Mouse (Mus musculus) midbrain, embryonic 15.5 days (tissue): Measurements from ENCODE around the gene Gm42906. TPM values are rescaled to one million over a fixed set of nuclear protein-coding genes. Genes with fewer than 3 reads are reported as not detected.

Experiments used
- ATAC-seq: fragments of 200-750 bp; cut with Nextera tagmentation; replicated peaks from 2 replicates; pipeline ENCODE4 v1.8.0; 2017; ENCODE audit warnings: moderate TSS enrichment
- H3K27ac ChIP-seq: fragments of 300-500 bp; sonication (generic); 2 replicates; pipeline ENCODE4 v1.5.1; 2015; ENCODE audit warnings: mild to moderate bottlenecking, inconsistent platforms
- H3K27me3 ChIP-seq: fragments of 300-500 bp; sonication (generic); replicated peaks from 2 replicates; pipeline ENCODE4 v1.6.1; 2015; ENCODE audit warnings: inconsistent platforms
- H3K36me3 ChIP-seq: fragments of 300-500 bp; sonication (generic); replicated peaks from 2 replicates; pipeline ENCODE4 v1.6.1; 2015; ENCODE audit warnings: inconsistent platforms
- H3K4me1 ChIP-seq: fragments of 300-500 bp; sonication (generic); 2 replicates; pipeline ENCODE4 v1.6.1; 2015; ENCODE audit warnings: inconsistent platforms
- H3K4me2 ChIP-seq: fragments of 300-500 bp; sonication (generic); 2 replicates; pipeline ENCODE4 v1.6.1; 2015; ENCODE audit warnings: inconsistent platforms, mild to moderate bottlenecking, moderate library complexity
- H3K4me3 ChIP-seq: fragments of 300-500 bp; sonication (generic); 2 replicates; pipeline ENCODE4 v1.5.1; 2015; ENCODE audit warnings: mild to moderate bottlenecking, inconsistent platforms
- H3K9ac ChIP-seq: fragments of 300-500 bp; sonication (generic); 2 replicates; pipeline ENCODE4 v1.6.1; 2015; ENCODE audit warnings: mild to moderate bottlenecking, inconsistent platforms
- H3K9me3 ChIP-seq: fragments of 300-500 bp; sonication (generic); 2 replicates; pipeline ENCODE4 v1.6.1; 2016; ENCODE audit warnings: inconsistent platforms
- WGBS: fragments of 180-500 bp; shearing (Covaris S2); methylation state at CpG from one replicate; pipeline ENCODE4 v1.1.7; 2015; ENCODE audit warnings: mixed read lengths; 5-methylcytosine and 5-hydroxymethylcytosine counted together
- polyA plus RNA-seq: library from polyadenylated mRNA; unstranded; fragments of >200 nt; fragmentation: Nextera tagmentation; extraction: Ambion mirVana; gene quantifications from 2 replicates; pipeline ENCODE4 v1.2.1, GENCODE M21; 2015

Gm42906 gene
- polyA plus RNA-seq, 1 experiment from 2014 or later: not detected

DNA sequence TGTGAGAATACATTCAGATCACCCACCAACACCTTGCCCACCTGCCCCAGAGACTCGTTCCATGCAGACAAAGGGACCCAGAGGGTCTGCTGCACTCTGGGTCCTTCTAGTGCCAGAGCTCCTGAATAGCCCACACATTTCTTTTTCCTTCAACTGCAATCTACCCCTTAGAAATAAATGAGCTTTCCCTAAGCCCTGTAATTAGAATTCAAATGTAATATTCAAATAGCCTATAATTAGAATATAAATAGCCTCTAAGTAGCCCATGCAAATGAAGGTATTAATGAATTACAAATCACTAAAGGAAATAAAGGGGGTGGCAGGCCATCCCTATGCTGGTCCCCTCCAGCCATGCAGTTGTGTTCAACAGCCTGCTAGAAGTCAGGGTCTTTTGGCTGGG, 18.7 kb downstream of the Gm42906 start:
- ATAC-seq: peak; percentile 64; the same call in 1 of the 2 replicates
- no peaks in the 10 kb centered on the region for H3K9me3 ChIP-seq
- no peaks in the 10 kb centered on the region for H3K27me3 ChIP-seq
- H3K9ac ChIP-seq: no peak overlapping the region
- no peaks in the 10 kb centered on the region for H3K36me3 ChIP-seq
- peak overlapping the region; percentile 50; the same call in 1 of the 2 replicates for H3K27ac ChIP-seq
- H3K4me2 ChIP-seq: no peak overlapping the region
- H3K4me3 ChIP-seq: no peak overlapping the region
- peaks cover 20% of the 10 kb centered on the region for H3K4me1 ChIP-seq
- 10% methylated on average over 1 of the region's 1 CpGs for WGBS

DNA sequence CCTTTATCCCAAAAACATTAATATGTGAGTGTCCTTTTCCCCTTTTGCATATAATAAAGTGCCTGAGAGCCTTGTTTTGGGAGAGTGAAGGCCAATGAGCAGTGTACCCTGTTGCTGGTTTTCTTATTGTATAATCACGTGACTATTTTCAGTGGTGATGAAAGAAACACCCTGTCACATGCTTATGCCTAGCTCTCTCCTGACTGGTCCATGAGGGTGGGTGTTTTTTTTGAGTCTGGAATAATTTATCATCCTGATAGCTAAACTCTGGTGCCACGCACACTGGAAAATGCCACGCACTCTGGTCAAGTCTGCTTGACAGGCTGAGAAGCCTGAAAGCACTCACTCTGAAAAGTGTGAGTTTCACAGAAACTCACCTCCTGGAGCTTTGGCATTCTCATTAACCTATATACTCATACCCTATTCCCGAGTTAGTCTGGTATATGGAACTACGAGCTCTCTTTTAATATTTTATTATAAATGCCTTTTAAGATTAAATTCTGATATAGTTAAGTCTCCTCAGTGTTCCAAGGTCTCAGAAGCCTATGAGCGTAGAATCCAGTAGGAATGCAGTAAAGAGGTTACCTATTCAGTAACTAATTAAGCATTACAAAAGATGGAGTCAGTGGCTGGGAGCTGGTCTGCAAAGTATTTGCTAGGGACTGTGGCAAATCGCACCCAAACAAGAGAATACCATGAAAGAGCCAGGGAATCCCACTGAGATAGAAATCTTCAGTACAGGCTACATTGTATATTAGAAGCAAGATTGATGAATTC, 19.7 kb downstream of the Gm42906 start:
- no peak for ATAC-seq
- WGBS: 17% methylated on average over 7 of the region's 7 CpGs

DNA sequence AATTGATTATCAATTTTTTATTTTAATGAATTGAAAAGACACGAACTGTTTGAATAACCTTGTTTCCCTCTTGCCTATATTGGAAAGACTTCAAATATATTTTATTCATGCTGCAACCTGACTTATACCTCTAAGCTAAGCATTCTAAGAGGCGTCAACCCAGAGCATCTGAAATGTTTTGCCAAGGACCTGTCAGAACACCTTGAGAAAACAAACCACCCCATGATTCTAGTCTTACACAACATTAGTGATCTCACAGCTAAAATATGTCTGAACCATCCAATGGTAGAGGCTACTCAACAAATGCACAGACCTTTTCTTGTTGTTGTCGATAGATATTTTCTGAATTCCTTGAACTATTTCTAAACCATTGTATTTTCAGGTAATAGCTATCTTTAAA, 20.5 kb downstream of the Gm42906 start:
- Histone ChIP-seq H3K27me3 (no peaks in the 10 kb centered on the region), H3K27ac (no peak overlapping the region), H3K4me1 (peaks cover 21% of the 10 kb centered on the region), H3K4me3 (no peak overlapping the region), H3K4me2 (no peak overlapping the region), H3K9me3 (no peaks in the 10 kb centered on the region), H3K36me3 (no peaks in the 10 kb centered on the region), H3K9ac (no peak overlapping the region)
- no peak for ATAC-seq
- 96% methylated on average over 3 of the region's 3 CpGs for WGBS

More for the DNA sequence above, 19.7 kb downstream of the Gm42906 start:
- Histone ChIP-seq H3K4me3 (no peak overlapping the region), H3K36me3 (no peaks in the 10 kb centered on the region), H3K27ac (no peak overlapping the region), H3K27me3 (no peaks in the 10 kb centered on the region), H3K4me2 (no peak overlapping the region), H3K9ac (no peak overlapping the region), H3K9me3 (no peaks in the 10 kb centered on the region), H3K4me1 (peaks cover 24% of the 10 kb centered on the region)

DNA sequence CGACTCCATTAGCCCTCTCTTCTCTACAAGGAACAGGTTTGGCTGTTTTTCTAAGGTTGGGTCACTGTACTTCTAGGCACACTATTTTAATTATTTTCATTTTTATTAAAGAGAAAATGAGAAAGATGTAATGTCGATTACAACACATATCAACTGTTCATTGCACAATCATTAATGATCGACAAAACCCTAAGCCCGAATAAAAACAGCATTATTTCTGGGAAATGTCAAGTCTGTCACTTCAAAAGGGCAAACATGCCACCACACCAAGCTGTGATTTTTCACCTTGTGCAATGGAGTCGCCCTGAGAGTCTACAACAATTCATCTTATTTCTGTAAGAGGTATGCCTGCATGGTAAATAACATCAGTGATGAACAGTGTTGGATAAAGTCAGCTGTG, 21.7 kb downstream of the Gm42906 start:
- H3K27me3 ChIP-seq: no peaks in the 10 kb centered on the region
- H3K9ac ChIP-seq: no peak overlapping the region
- peaks cover 21% of the 10 kb centered on the region for H3K4me1 ChIP-seq
- no peak for ATAC-seq
- H3K36me3 ChIP-seq: no peaks in the 10 kb centered on the region
- H3K27ac ChIP-seq: no peak overlapping the region
- 92% methylated on average over 5 of the region's 5 CpGs for WGBS
- no peak overlapping the region for H3K4me2 ChIP-seq
- H3K4me3 ChIP-seq: no peak overlapping the region
- no peaks in the 10 kb centered on the region for H3K9me3 ChIP-seq

DNA sequence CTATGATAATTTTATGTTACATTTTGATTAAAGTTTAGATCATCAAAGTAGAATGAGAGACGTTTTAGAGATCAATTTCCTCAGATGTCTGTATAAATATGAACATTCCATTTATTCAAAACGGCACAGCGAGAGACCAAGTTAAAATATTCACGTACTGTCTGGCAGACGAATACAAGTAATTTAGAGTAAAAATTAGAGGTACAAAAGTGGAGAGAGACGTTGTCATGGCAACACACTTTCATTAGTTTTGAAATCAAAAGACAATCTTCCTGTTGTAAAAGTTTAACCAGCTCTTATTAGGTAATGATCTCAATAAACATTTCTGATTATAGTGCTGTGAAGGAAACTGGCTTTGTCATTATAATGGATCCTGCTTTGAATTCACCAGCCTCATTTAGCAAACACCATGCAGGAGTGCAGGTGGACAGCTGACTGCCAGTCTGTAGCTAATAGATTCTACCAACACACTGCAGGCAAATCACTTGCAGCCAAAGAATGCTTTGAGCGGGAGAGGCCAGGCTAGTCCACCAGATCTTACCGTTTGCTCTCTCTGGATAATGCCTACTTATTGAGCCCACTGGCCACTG, 22.6 kb downstream of the Gm42906 start:
- no peaks in the 10 kb centered on the region for H3K9me3 ChIP-seq
- H3K9ac ChIP-seq: no peak overlapping the region
- peak overlapping the region; percentile 45; the same call in 1 of the 2 replicates for H3K27ac ChIP-seq
- H3K4me1 ChIP-seq: peaks cover 19% of the 10 kb centered on the region
- H3K4me2 ChIP-seq: no peak overlapping the region
- no peaks in the 10 kb centered on the region for H3K36me3 ChIP-seq
- peak; percentile 67; the same call in 1 of the 2 replicates for ATAC-seq
- H3K4me3 ChIP-seq: no peak overlapping the region
- WGBS: 38% methylated on average over 8 of the region's 8 CpGs
- H3K27me3 ChIP-seq: no peaks in the 10 kb centered on the region

DNA sequence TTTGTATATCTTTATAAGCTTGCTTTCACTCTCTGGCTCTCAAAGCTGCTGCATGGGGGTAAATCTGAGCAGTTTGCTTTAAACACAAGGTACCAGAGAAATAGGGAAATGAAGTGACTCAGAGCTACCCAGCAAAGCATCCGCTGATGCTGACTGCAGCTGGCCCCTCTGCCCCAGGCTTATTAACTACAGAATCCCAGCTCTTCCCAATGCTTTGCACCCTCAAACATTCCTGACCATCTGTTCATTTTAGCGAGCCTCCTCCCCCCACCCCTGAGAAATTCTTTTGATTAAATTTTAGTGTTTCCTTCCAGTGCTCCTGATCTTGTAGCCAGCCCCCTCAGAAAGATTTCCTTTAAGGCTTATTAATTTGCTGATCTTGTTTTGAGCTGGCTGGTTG, 24.4 kb downstream of the Gm42906 start:
- Histone ChIP-seq H3K36me3 (no peaks in the 10 kb centered on the region), H3K27ac (peak overlapping the region; percentile 38; the same call in 1 of the 2 replicates), H3K9me3 (no peaks in the 10 kb centered on the region), H3K4me1 (peaks cover 14% of the 10 kb centered on the region; the same call in 1 of the 2 replicates), H3K9ac (no peak overlapping the region), H3K4me2 (no peak overlapping the region), H3K27me3 (no peaks in the 10 kb centered on the region), H3K4me3 (no peak overlapping the region)
- WGBS: 32% methylated on average over 2 of the region's 2 CpGs
- 0 out of 2 replicates have a peak, but pooled peaks have one; percentile 30 for ATAC-seq

DNA sequence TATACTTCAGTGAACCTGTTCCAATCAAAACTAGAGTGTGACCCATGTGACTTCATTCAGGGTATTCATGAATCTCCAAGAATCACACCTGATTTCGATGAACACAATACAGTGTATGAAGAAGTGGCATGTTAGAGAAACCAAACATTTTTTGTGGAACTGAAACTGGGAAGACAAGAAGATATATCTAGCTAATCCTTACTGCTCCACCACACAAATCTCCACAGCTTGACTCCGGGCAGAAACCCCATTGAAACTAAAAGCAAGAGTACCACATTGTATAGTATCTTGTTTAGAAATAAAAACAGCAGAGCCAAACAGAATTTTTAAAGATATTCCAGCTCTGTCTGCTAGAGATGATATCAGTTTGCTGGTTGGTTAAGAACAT, 27.4 kb downstream of the Gm42906 start:
- no peak overlapping the region for H3K27ac ChIP-seq
- no peak for ATAC-seq
- no peaks in the 10 kb centered on the region for H3K36me3 ChIP-seq
- no peak overlapping the region for H3K4me2 ChIP-seq
- H3K27me3 ChIP-seq: no peaks in the 10 kb centered on the region
- H3K4me1 ChIP-seq: peaks cover 8% of the 10 kb centered on the region; the same call in 1 of the 2 replicates
- H3K4me3 ChIP-seq: no peak overlapping the region
- H3K9me3 ChIP-seq: no peaks in the 10 kb centered on the region
- WGBS: 93% methylated on average over 2 of the region's 2 CpGs
- H3K9ac ChIP-seq: no peak overlapping the region

DNA sequence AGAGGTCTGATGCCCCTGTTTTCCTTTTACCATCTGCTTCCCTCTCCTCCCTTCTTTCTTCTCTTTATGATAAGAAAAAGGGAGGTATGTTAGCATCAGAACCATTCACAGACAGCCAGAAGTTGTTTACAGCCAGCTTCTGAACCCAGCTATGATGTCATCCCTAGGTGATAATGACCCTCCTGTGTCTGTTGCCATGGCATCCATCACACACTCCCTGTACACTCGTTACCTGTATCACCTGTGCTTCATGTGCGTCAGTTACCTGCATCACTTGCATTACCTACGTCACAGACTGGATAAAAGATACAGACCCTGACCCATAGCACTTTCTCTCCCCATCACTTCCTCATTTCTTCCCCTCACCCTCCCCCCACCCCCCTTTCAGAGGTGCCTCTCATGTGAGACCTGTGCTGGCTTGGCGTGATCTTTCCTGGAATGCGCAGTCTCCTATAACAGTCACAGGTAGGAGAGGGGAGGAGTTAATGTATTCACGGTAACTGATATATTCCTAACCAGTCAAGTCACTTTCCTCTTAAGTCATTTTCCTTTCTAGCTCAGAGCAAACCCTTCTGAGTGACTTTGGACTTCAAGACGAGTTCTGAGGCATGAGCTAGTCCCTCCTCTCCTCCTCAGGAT, 27.9 kb downstream of the Gm42906 start:
- ATAC-seq: no peak
- no peaks in the 10 kb centered on the region for H3K9me3 ChIP-seq
- H3K4me3 ChIP-seq: no peak overlapping the region
- no peak overlapping the region for H3K4me2 ChIP-seq
- H3K27me3 ChIP-seq: no peaks in the 10 kb centered on the region
- WGBS: 78% methylated on average over 7 of the region's 7 CpGs
- H3K36me3 ChIP-seq: no peaks in the 10 kb centered on the region
- H3K4me1 ChIP-seq: peaks cover 8% of the 10 kb centered on the region; the same call in 1 of the 2 replicates
- no peak overlapping the region for H3K9ac ChIP-seq
- H3K27ac ChIP-seq: no peak overlapping the region

DNA sequence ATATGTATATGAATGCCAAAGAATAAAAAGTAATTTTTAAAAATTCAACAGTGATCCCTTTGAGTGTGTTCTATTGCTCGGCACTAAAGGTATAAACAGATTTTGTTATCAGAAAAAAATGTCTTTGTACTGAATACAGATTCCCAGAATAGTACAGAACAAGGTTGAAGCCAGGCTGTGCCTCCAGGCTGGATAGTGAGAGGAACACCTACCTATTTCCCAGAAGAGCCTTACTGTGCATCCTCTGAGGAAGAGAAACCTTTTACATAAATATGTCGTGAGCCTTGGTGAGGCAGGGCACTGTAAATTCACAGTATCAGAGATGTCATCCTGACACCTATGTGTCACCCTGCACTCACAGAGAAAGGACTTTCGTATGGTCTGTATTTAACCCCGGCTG, 31.8 kb downstream of the Gm42906 start:
- H3K9ac ChIP-seq: no peak overlapping the region
- no peak overlapping the region for H3K4me2 ChIP-seq
- no peaks in the 10 kb centered on the region for H3K4me1 ChIP-seq
- 85% methylated on average over 4 of the region's 4 CpGs for WGBS
- H3K36me3 ChIP-seq: no peaks in the 10 kb centered on the region
- H3K4me3 ChIP-seq: no peak overlapping the region
- no peaks in the 10 kb centered on the region for H3K27me3 ChIP-seq
- ATAC-seq: no peak
- no peaks in the 10 kb centered on the region for H3K9me3 ChIP-seq
- H3K27ac ChIP-seq: no peak overlapping the region

DNA sequence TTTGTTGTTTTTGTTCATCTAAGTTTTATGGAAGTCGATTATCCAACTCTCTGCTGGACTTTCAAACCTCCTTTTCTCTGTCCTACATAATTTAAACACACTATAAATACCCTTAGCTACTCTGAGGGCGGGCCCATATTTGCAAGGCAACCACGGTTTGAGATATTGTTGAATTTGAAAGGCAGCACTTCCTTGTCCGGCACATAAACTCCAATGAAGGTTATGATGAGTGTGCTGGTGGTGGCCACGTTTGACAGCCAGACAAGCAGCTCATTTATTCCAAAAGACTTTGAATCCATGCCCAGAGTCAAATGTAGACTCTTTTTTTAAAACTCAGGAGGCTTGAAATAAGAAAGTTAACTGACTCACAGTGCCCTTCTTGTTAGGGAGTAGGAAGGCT, 33.3 kb downstream of the Gm42906 start:
- no peak for ATAC-seq
- no peak overlapping the region for H3K4me3 ChIP-seq
- H3K4me1 ChIP-seq: peaks cover 3% of the 10 kb centered on the region; the same call in 1 of the 2 replicates
- H3K36me3 ChIP-seq: no peaks in the 10 kb centered on the region
- H3K4me2 ChIP-seq: no peak overlapping the region
- H3K27ac ChIP-seq: no peak overlapping the region
- no peaks in the 10 kb centered on the region for H3K9me3 ChIP-seq
- no peaks in the 10 kb centered on the region for H3K27me3 ChIP-seq
- H3K9ac ChIP-seq: no peak overlapping the region
- 65% methylated on average over 5 of the region's 5 CpGs for WGBS

DNA sequence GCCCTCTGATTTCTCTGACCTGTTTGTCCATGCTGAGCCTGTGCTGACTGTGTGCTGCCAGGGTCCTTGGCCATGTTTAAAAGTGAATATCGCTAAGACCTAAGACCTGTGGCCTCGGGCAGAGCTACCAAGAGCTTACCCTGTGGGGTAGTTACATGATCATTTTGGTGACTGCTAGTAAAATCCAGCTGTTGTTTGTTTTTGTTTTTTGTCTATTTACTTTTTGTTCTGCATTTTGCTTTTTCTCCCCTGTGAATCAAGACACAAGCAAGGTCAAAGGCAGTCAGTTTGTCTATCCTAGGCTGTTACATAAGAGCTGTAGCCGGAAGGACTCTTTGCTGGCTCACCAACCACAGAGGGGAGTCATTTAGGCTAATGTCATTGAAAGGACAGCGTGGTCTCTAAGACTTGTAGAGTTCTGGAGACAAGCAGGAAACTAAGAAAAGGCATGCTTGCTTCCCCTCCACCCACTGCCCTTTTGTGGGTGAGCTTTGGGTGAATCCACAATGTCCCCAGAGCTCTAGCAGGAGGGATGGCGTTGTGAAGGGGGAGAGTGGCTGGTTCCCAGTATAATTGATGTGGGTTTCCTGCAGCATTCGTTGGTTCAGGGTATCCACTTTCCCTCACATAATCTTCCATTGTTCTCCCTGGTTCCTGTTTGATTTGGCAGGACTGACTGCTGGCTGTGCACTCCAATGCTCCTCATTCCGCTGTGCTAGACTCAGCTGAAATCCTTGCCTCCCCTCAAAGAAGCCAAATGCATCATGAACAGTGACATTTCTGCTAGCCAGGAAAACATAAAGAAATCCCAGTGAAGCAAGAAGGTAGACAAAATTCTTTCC, 33.9 kb downstream of the Gm42906 start:
- no peak overlapping the region for H3K9ac ChIP-seq
- no peak overlapping the region for H3K4me3 ChIP-seq
- no peaks in the 10 kb centered on the region for H3K36me3 ChIP-seq
- no peak overlapping the region for H3K4me2 ChIP-seq
- no peak overlapping the region for H3K27ac ChIP-seq
- no peaks in the 10 kb centered on the region for H3K9me3 ChIP-seq
- peaks cover 3% of the 10 kb centered on the region; the same call in 1 of the 2 replicates for H3K4me1 ChIP-seq
- ATAC-seq: 0 out of 2 replicates have a peak, but pooled peaks have one; percentile 56
- WGBS: 62% methylated on average over 7 of the region's 7 CpGs
- H3K27me3 ChIP-seq: no peaks in the 10 kb centered on the region

DNA sequence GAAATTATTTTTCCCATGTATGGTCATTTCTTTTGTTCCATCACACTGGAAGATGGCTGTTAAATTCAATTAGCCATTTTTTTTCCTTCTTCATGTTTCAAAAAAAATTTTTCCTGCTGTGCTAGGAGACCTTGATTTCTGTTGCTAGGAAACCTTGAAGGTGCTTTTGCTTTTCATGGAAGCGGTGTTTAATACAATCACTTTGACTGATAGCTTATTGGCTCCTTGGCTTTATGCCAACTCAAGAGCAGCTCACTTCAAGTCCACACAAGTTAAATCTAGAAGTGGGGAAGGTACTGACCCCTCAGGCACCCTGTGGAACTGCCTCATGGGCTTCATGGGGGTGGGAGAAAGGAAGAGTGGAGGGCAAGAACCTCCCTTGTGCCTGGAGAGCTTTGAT, 38.1 kb downstream of the Gm42906 start:
- Histone ChIP-seq H3K4me3 (no peak overlapping the region), H3K4me1 (peaks cover 3% of the 10 kb centered on the region; the same call in 1 of the 2 replicates), H3K9me3 (no peaks in the 10 kb centered on the region), H3K27ac (peak overlapping the region; percentile 6; the same call in 1 of the 2 replicates), H3K36me3 (no peaks in the 10 kb centered on the region), H3K4me2 (no peak overlapping the region), H3K9ac (no peak overlapping the region), H3K27me3 (no peaks in the 10 kb centered on the region)
- 71% methylated on average over 1 of the region's 1 CpGs for WGBS
- peak; percentile 74 for ATAC-seq
